ENCODE assay signal across 29 mouse cellular contexts in the genomic region with DNA sequence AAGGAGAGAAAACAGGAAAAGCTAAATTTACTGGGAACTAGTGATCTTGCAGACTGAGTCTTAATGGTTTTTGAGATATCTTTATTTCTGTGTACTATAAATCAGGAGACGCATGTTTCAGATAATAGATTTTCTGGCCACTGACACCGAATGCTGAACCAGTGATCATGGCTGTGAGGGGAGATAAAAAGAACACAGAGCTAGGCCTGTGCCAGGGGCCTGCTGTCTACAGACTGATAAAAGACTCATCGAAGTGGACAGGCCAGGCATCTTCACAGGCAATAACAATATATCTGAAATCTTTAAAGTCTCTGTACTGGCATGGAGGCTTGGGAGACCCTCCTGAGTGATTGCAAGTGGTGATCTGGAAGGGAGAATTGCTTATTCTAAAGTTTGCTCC. TPM values are rescaled to one million over a fixed set of nuclear protein-coding genes. Genes with fewer than 3 reads are reported as not detected.
"Had no signal": no experiment of that assay in that cellular context is flagged by ENCODE, and none has a peak within 500 bp of the region (broad histone marks: within the 10 kb centered on the region; RNA-seq: fewer than 3 reads in every experiment).

No protein-coding gene starts in this region.

- H3K27me3 ChIP-seq: intestine, embryonic 15.5 days; kidney, embryonic 15.5 days; lung, embryonic 15.5 days; midbrain, embryonic 12.5 days; midbrain, embryonic 15.5 days; neural tube, embryonic 13.5 days had no signal

- ATAC-seq: intestine, embryonic 15.5 days; midbrain, embryonic 15.5 days had no signal

- H3K36me3 ChIP-seq: intestine, embryonic 15.5 days; kidney, embryonic 15.5 days; lung, embryonic 15.5 days; midbrain, embryonic 12.5 days; midbrain, embryonic 15.5 days; neural tube, embryonic 13.5 days had no signal

- H3K27ac ChIP-seq: intestine, embryonic 15.5 days; kidney, embryonic 15.5 days; lung, embryonic 15.5 days; midbrain, embryonic 12.5 days; midbrain, embryonic 15.5 days; neural tube, embryonic 13.5 days had no signal

- H3K9ac ChIP-seq: intestine, embryonic 15.5 days; kidney, embryonic 15.5 days; lung, embryonic 15.5 days; midbrain, embryonic 12.5 days; midbrain, embryonic 15.5 days; neural tube, embryonic 13.5 days had no signal

- H3K9me3 ChIP-seq: intestine, embryonic 15.5 days; kidney, embryonic 15.5 days; lung, embryonic 15.5 days; midbrain, embryonic 12.5 days; midbrain, embryonic 15.5 days; neural tube, embryonic 13.5 days had no signal

- H3K4me1 ChIP-seq: intestine, embryonic 15.5 days; kidney, embryonic 15.5 days; lung, embryonic 15.5 days; midbrain, embryonic 12.5 days; midbrain, embryonic 15.5 days; neural tube, embryonic 13.5 days had no signal

- DNase-seq: kidney, adult 11 months; kidney, adult 8-10 months; kidney, postnatal 10 days; kidney, postnatal 36 days; lung, adult 18-20 months; lung, postnatal 10 days; lung, postnatal 36 days; retina, postnatal 1 day; thymus, adult 18-20 months; thymus, postnatal 36 days had no signal

- H3K4me2 ChIP-seq: intestine, embryonic 15.5 days; kidney, embryonic 15.5 days; lung, embryonic 15.5 days; midbrain, embryonic 12.5 days; midbrain, embryonic 15.5 days; neural tube, embryonic 13.5 days had no signal

- H3K4me3 ChIP-seq: intestine, embryonic 15.5 days; kidney, embryonic 15.5 days; lung, embryonic 15.5 days; midbrain, embryonic 12.5 days; midbrain, embryonic 15.5 days; myocyte; neural tube, embryonic 13.5 days had no signal

RNA-seq across cellular contexts. Expression of a gene that starts 0.5 kb away (rescaled TPM):
- total RNA-seq: layer of hippocampus, adult 8-10 months; layer of hippocampus, postnatal 10 days; left cerebral cortex, postnatal 36 days; monocyte, adult 5-6 weeks; neutrophil, adult 5-6 weeks had no signal
- polyA plus RNA-seq: intestine, embryonic 15.5 days; kidney, embryonic 15.5 days; limb, embryonic 11.5 days; limb, embryonic 14.5 days; lung, embryonic 15.5 days; midbrain, embryonic 12.5 days; midbrain, embryonic 15.5 days; myocyte; neural tube, embryonic 13.5 days; small intestine, adult 2 months; spleen, adult 2 months; stomach, embryonic 16.5 days; testis, adult 2 months; urinary bladder, adult 2 months had no signal

RNA-seq across cellular contexts. Expression of a gene that starts 44.7 kb away (rescaled TPM):
- total RNA-seq: layer of hippocampus, adult 8-10 months; layer of hippocampus, postnatal 10 days; left cerebral cortex, postnatal 36 days; monocyte, adult 5-6 weeks; neutrophil, adult 5-6 weeks had no signal
- polyA plus RNA-seq: intestine, embryonic 15.5 days; kidney, embryonic 15.5 days; limb, embryonic 11.5 days; limb, embryonic 14.5 days; lung, embryonic 15.5 days; midbrain, embryonic 12.5 days; midbrain, embryonic 15.5 days; myocyte; neural tube, embryonic 13.5 days; small intestine, adult 2 months; spleen, adult 2 months; stomach, embryonic 16.5 days; testis, adult 2 months; urinary bladder, adult 2 months had no signal
